Mouse (Mus musculus) E14TG2a.4 (cell line): ENCODE measurements around the gene Gcgr.

Experiments
- CTCF ChIP-seq: conservative IDR thresholded peaks from 2 replicates; pipeline ENCODE4 v1.5.1; 2014; ENCODE audit warnings: low read length
- POU5F1 ChIP-seq: IDR thresholded peaks from 2 replicates; pipeline ENCODE4 v1.6.1; 2014; ENCODE audit warnings: low read length, borderline replicate concordance

DNA sequence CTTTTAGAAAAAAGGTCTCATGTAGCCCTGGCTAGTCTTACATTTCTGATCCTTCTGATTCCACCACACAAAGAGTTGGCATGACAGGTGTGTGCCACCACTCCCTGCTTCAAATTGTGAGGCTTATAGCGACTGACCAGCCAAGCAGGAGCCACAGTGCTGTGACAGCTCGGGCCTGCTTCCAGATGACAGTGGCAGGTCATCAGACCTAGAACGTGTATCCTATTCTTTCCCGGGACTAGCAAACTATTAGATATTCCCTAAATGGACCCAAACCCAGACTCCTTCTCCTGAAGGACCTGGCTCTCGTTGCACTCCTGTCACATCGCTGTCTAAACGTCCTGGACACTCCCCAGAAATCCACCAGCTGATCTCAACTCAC, 18.3 kb downstream of the Gcgr start:
- TF ChIP-seq CTCF: no peak
- no peak for TF ChIP-seq POU5F1
